Comparison of ENCODE assay signal across 12 mouse cellular contexts in genomic region chr1:62716836-62717478, GRCm38 (mm10). TPM values are rescaled to one million over a fixed set of nuclear protein-coding genes. Genes with fewer than 3 reads are reported as not detected.
DNase-seq lines count a peak whose midpoint lies in the region; ATAC-seq and TF ChIP-seq lines count a peak whose summit lies in the region.
"Had no signal": no experiment of that assay in that cellular context is flagged by ENCODE, and none has a peak within 500 bp of the region (broad histone marks: within the 10 kb centered on the region; RNA-seq: fewer than 3 reads in every experiment).

No protein-coding gene starts in this region.

- H3K27ac ChIP-seq in left cerebral cortex, adult 2 months, result peak overlapping the region; percentile 48; the same call in 1 of the 2 replicates
- no peak overlapping the region for H3K27ac ChIP-seq in embryonic facial prominence, embryonic 11.5 days (replicated peaks; ENCODE audit: low read depth, low read length)
- 0 out of 2 replicates have a peak overlapping the region, but pooled peaks have one; percentile 31 for H3K27ac ChIP-seq in hindbrain, embryonic 11.5 days (ENCODE audit: low read depth, low read length)
- H3K27ac ChIP-seq in neural tube, embryonic 12.5 days, result no peak overlapping the region
- H3K27ac ChIP-seq: kidney, postnatal 0 days had no signal

- no peak overlapping the region for H3K9ac ChIP-seq in embryonic facial prominence, embryonic 11.5 days (replicated peaks; ENCODE audit: low read length)
- H3K9ac ChIP-seq in hindbrain, embryonic 11.5 days (ENCODE audit: low read depth, low read length), result 0 out of 2 replicates have a peak overlapping the region, but pooled peaks have one; percentile 21
- peak overlapping the region; percentile 42 for H3K9ac ChIP-seq in neural tube, embryonic 12.5 days

- no peaks in the 10 kb centered on the region for H3K27me3 ChIP-seq in embryonic facial prominence, embryonic 11.5 days (ENCODE audit: control insufficient read depth, insufficient read depth, low read length)
- H3K27me3 ChIP-seq in hindbrain, embryonic 11.5 days (ENCODE audit: control insufficient read depth, insufficient read depth, low read length), result no peaks in the 10 kb centered on the region
- H3K27me3 ChIP-seq in neural tube, embryonic 12.5 days (replicated peaks), result peaks cover 5% of the 10 kb centered on the region

- peaks cover 7% of the 10 kb centered on the region for H3K4me1 ChIP-seq in embryonic facial prominence, embryonic 11.5 days (ENCODE audit: control insufficient read depth, insufficient read depth, low read length)
- peaks cover 4% of the 10 kb centered on the region for H3K4me1 ChIP-seq in hindbrain, embryonic 11.5 days (replicated peaks; ENCODE audit: control insufficient read depth, insufficient read depth, low read length)
- peaks cover 44% of the 10 kb centered on the region for H3K4me1 ChIP-seq in neural tube, embryonic 12.5 days

- 0 out of 2 replicates have a peak, but pooled peaks have one; percentile 18 for ATAC-seq in embryonic facial prominence, embryonic 11.5 days (replicated peaks; ENCODE audit: insufficient number of reproducible peaks, low FRiP score, low TSS enrichment, low read depth)
- ATAC-seq in hindbrain, embryonic 11.5 days (ENCODE audit: low FRiP score), result peak; percentile 60
- peak; percentile 75 for ATAC-seq in neural tube, embryonic 12.5 days (ENCODE audit: low FRiP score, low read depth)

- no peaks in the 10 kb centered on the region for H3K9me3 ChIP-seq in embryonic facial prominence, embryonic 11.5 days (replicated peaks; ENCODE audit: control insufficient read depth, low read length)
- H3K9me3 ChIP-seq in hindbrain, embryonic 11.5 days (ENCODE audit: control insufficient read depth, low read length), result no peaks in the 10 kb centered on the region
- H3K9me3 ChIP-seq in neural tube, embryonic 12.5 days, result no peaks in the 10 kb centered on the region

- no peaks in the 10 kb centered on the region for H3K36me3 ChIP-seq in embryonic facial prominence, embryonic 11.5 days (replicated peaks; ENCODE audit: control insufficient read depth, insufficient read depth, low read depth, low read length)
- no peaks in the 10 kb centered on the region for H3K36me3 ChIP-seq in hindbrain, embryonic 11.5 days (ENCODE audit: control insufficient read depth, insufficient read depth, low read length)
- peaks cover 26% of the 10 kb centered on the region; the same call in 1 of the 2 replicates for H3K36me3 ChIP-seq in neural tube, embryonic 12.5 days

- no peak overlapping the region for H3K4me3 ChIP-seq in left cerebral cortex, adult 2 months
- no peak overlapping the region for H3K4me3 ChIP-seq in embryonic facial prominence, embryonic 11.5 days (ENCODE audit: low read depth, low read length)
- no peak overlapping the region for H3K4me3 ChIP-seq in hindbrain, embryonic 11.5 days (ENCODE audit: low read depth, low read length)
- no peak overlapping the region; the same call in 1 of the 2 replicates for H3K4me3 ChIP-seq in neural tube, embryonic 12.5 days

- WGBS in embryonic facial prominence, embryonic 11.5 days, result 21% methylated on average over 10 of the region's 10 CpGs
- 32% methylated on average over 10 of the region's 10 CpGs for whole genome bisulfite sequencing in hindbrain, embryonic 11.5 days
- WGBS in neural tube, embryonic 12.5 days, result 10% methylated on average over 10 of the region's 10 CpGs

- no peak overlapping the region for H3K4me2 ChIP-seq in embryonic facial prominence, embryonic 11.5 days (ENCODE audit: low read depth, low read length)
- 0 out of 2 replicates have a peak overlapping the region, but pooled peaks have one; percentile 8 for H3K4me2 ChIP-seq in hindbrain, embryonic 11.5 days (replicated peaks; ENCODE audit: low read depth, low read length)
- peak overlapping the region; percentile 49 for H3K4me2 ChIP-seq in neural tube, embryonic 12.5 days (replicated peaks)

- TF ChIP-seq CTCF in left cerebral cortex, adult 2 months (IDR thresholded peaks at IDR 0.05), result no peak

- intact Hi-C loops in left cerebral cortex, adult 2 months (cut with DNase I), result no loop called here

- DNase-seq in left cerebral cortex, adult 2 months (ENCODE audit: extremely low spot score in 1 of 2, low spot score in 2 of 2), result no peak
- DNase-seq in left cerebral cortex, adult 11 months (ENCODE audit: low spot score), result no peak
- no peak for DNase-seq in embryonic facial prominence, embryonic 11.5 days (ENCODE audit: low spot score)
- DNase-seq in hindbrain, embryonic 11.5 days (ENCODE audit: low spot score), result no peak
- DNase-seq in layer of hippocampus, postnatal 14 days (ENCODE audit: low spot score in 2 of 2), result no peak
- DNase-seq in testis, postnatal 14 days (ENCODE audit: low spot score), result no peak
- DNase-seq: adrenal gland, postnatal 25 days; right cerebral cortex, postnatal 4 days; thymus, postnatal 14 days had no signal

RNA-seq across cellular contexts. Expression of gene Nrp2, which starts 13.9 kb away (rescaled TPM):
- 10 to 100 TPM; 32.8 to 34.7 TPM for total RNA-seq in left cerebral cortex, adult 2 months (2021)
- polyA plus RNA-seq in embryonic facial prominence, embryonic 11.5 days (2014; fragmentation: Nextera tagmentation; extraction: Ambion mirVana), result 20.2 and 23.7 TPM in 2 replicates
- polyA plus RNA-seq in hindbrain, embryonic 11.5 days (2014; fragmentation: Nextera tagmentation; extraction: Ambion mirVana), result 22.5 and 29.3 TPM in 2 replicates
- 44.0 and 44.6 TPM in 2 replicates for polyA plus RNA-seq in neural tube, embryonic 12.5 days (2016; fragmentation: Nextera tagmentation; extraction: Ambion mirVana)
- total RNA-seq in layer of hippocampus, postnatal 14 days (2021), result 10 to 100 TPM; 70.2 to 79.5 TPM
- total RNA-seq: MEL had no signal

Comparison
In these comparisons a context has a peak if more than half of its experiments do, and no peak if none do; other contexts are left out.
1. H3K27ac ChIP-seq: peak in left cerebral cortex, adult 2 months (single experiment) and hindbrain, embryonic 11.5 days (single experiment); none in embryonic facial prominence, embryonic 11.5 days (single experiment) and neural tube, embryonic 12.5 days (single experiment).
2. ATAC-seq: peak in every context shown above with its lines; median percentile 75 in neural tube, embryonic 12.5 days; 60 in hindbrain, embryonic 11.5 days; 18 in embryonic facial prominence, embryonic 11.5 days.